Mouse (Mus musculus) Patski (cell line): ENCODE results near the gene Frzb. TPM values are rescaled to one million over a fixed set of nuclear protein-coding genes. Genes with fewer than 3 reads are reported as not detected.

Experiments
- ATAC-seq: fragments of 100-300 bp; one replicate; pipeline ENCODE4 v1.8.0; 2021
- CTCF ChIA-PET: fragments of 350-600 bp; sonication (Branson Sonifier 250); formaldehyde crosslinking; loops from one replicate; lab custom pipeline; 2022; ENCODE audit warnings: inconsistent platforms; lab: Charles Lee
- POLR2A ChIA-PET: fragments of 350-600 bp; sonication (Branson Sonifier 250); formaldehyde crosslinking; loops from one replicate; lab custom pipeline; 2022; ENCODE audit warnings: antibody characterized with exemption, inconsistent platforms; lab: Charles Lee
- DNase-seq: peaks from one replicate; pipeline ENCODE4 v3.0.0-alpha.2; 2011; ENCODE audit warnings: low read depth, low spot score
- H3K27me3 ChIP-seq: fragments of 371-371 bp; one replicate; pipeline ENCODE4 v1.5.1; 2021
- CTCF ChIP-seq: fragments of 100-300 bp; IDR thresholded peaks from one replicate; pipeline ENCODE4 v1.5.1; 2021
- in situ Hi-C: fragments of 300-500 bp; cut with MboI; formaldehyde crosslinking; loops from 3 replicates; pipeline ENCODE4 v1.11.1; 2018; ENCODE audit warnings: low pct_unique_long_range_greater_than_20kb, mixed read lengths
- polyA plus RNA-seq: library from polyadenylated mRNA; unstranded; gene quantifications from one replicate; pipeline ENCODE4 v1.2.3, GENCODE M21; 2021

The Frzb gene
- polyA plus RNA-seq, 1 experiment from 2014 or later: 0.08 TPM

GRCm38 (mm10) chr2:80423116-80423515, 24.3 kb downstream of the Frzb start:
- ChIA-PET CTCF (no interaction called here), POLR2A (no interaction called here)
- in situ Hi-C loops: no loop called here
- H3K27me3 ChIP-seq: peaks cover 9% of the 10 kb centered on the region
- DNase-seq (no peak), ATAC-seq (no peak)
- TF ChIP-seq CTCF: no peak

GRCm38 (mm10) chr2:80421990-80422389, 25.4 kb downstream of the Frzb start:
- no peak for TF ChIP-seq CTCF
- ATAC-seq (no peak), DNase-seq (no peak)
- POLR2A ChIA-PET: no interaction called here
- H3K27me3 ChIP-seq: peaks cover 4% of the 10 kb centered on the region
- CTCF ChIA-PET: no interaction called here
- in situ Hi-C loops: no loop called here

GRCm38 (mm10) chr2:80416286-80416685, 31.1 kb downstream of the Frzb start:
- no peak for TF ChIP-seq CTCF
- peaks cover 4% of the 10 kb centered on the region for H3K27me3 ChIP-seq
- CTCF ChIA-PET: no interaction called here
- ATAC-seq: no peak
- no peak for DNase-seq
- POLR2A ChIA-PET: no interaction called here
- in situ Hi-C loops: no loop called here

- no peaks in the 10 kb centered on the region for H3K27me3 ChIP-seq
- DNase-seq: no peak
- in situ Hi-C loops: no loop called here
- no peak for TF ChIP-seq CTCF
- ATAC-seq: no peak
- POLR2A ChIA-PET: no interaction called here
- CTCF ChIA-PET: no interaction called here
These were observed 33.0 kb downstream of the Frzb start for GRCm38 (mm10) chr2:80414387-80414786.

GRCm38 (mm10) chr2:80413124-80413523, 34.3 kb downstream of the Frzb start:
- in situ Hi-C loops: no loop called here
- ATAC-seq (no peak), DNase-seq (no peak)
- H3K27me3 ChIP-seq: no peaks in the 10 kb centered on the region
- no peak for TF ChIP-seq CTCF
- ChIA-PET CTCF (no interaction called here), POLR2A (no interaction called here)

GRCm38 (mm10) chr2:80409893-80410574, 37.4 kb downstream of the Frzb start:
- no peak for DNase-seq
- ATAC-seq: no peak
- in situ Hi-C loops: no loop called here
- no peak for TF ChIP-seq CTCF
- POLR2A ChIA-PET: no interaction called here
- CTCF ChIA-PET: no interaction called here
- peaks cover 7% of the 10 kb centered on the region for H3K27me3 ChIP-seq

GRCm38 (mm10) chr2:80404770-80405169, 42.7 kb downstream of the Frzb start:
- in situ Hi-C loops: no loop called here
- POLR2A ChIA-PET: no interaction called here
- no peak for ATAC-seq
- H3K27me3 ChIP-seq: peaks cover 24% of the 10 kb centered on the region
- CTCF ChIA-PET: no interaction called here
- DNase-seq: no peak
- TF ChIP-seq CTCF: no peak

- H3K27me3 ChIP-seq: peaks cover 53% of the 10 kb centered on the region
- in situ Hi-C loops: no loop called here
- POLR2A ChIA-PET: no interaction called here
- no peak for TF ChIP-seq CTCF
- DNase-seq (no peak), ATAC-seq (no peak)
- CTCF ChIA-PET: interaction anchor here (1.1 kb wide), 1 partner anchor 12 kb away, joined by 3 read pairs; no protein-coding TSS in a partner anchor
These were observed 48.8 kb downstream of the Frzb start for GRCm38 (mm10) chr2:80398595-80399099.

- no peak for TF ChIP-seq CTCF
- POLR2A ChIA-PET: no interaction called here
- no peak for DNase-seq
- CTCF ChIA-PET: no interaction called here
- no peak for ATAC-seq
- H3K27me3 ChIP-seq: peaks cover 46% of the 10 kb centered on the region
- in situ Hi-C loops: no loop called here
These were observed 50.6 kb downstream of the Frzb start for GRCm38 (mm10) chr2:80396864-80397263.

- in situ Hi-C loops: no loop called here
- no peak for DNase-seq
- no peak for TF ChIP-seq CTCF
- CTCF ChIA-PET: no interaction called here
- peaks cover 45% of the 10 kb centered on the region for H3K27me3 ChIP-seq
- POLR2A ChIA-PET: no interaction called here
- no peak for ATAC-seq
These were observed 51.4 kb downstream of the Frzb start for GRCm38 (mm10) chr2:80396057-80396456.

GRCm38 (mm10) chr2:80388341-80388740, 59.1 kb downstream of the Frzb start:
- ChIA-PET POLR2A (interaction anchor here (0.9 kb wide), 1 partner anchor 41 kb away, joined by 3 read pairs; no protein-coding TSS in a partner anchor), CTCF (no interaction called here)
- peaks cover 7% of the 10 kb centered on the region for H3K27me3 ChIP-seq
- no peak for TF ChIP-seq CTCF
- no peak for ATAC-seq
- in situ Hi-C loops: no loop called here
- no peak for DNase-seq
